Mouse (Mus musculus): ENCODE measurements around the gene Olfr8.

- TF ChIP-seq ZC3H11A (IDR thresholded peaks at IDR 0.05; ENCODE audit: borderline replicate concordance, low read depth, low read length) (no peak), MAFK (IDR thresholded peaks at IDR 0.05; ENCODE audit: insufficient read depth, low read depth, low read length) (no peak)
Measured at GRCm38 (mm10) chr10:78980750-78981149, 30.3 kb downstream of the Olfr8 start, which contains the start of gene Olfr1352.

Measured in ES-E14 (cell line).